Mouse (Mus musculus): ENCODE results near the gene Gda.

DNA sequence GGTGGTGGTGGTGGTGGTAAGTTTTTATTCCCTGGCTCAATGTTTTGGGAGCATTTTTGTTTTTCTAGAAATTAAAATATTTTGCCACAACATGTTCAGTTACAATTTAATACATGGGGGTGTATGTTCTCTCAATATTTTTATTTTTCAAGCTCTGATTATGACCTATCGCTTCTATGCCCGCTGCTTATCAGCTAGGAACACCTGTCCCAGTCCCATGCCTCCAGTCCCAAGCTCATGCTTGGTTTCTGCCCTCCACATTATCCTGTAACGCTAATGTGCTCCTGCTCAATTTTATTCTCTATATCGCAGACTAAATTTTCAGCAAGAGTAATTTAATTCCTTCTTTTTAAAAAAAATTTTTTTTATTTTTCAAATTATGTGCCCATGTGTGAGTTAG lies 64.1 kb downstream of the Gda start:
- TF ChIP-seq CTCF (IDR thresholded peaks at IDR 0.05) (no peak), EP300 (IDR thresholded peaks at IDR 0.05) (no peak)

Data from lung, postnatal 0 days (tissue).